Mouse (Mus musculus) intestine, embryonic 15.5 days (tissue): ENCODE measurements at regions not wholly inside any gene's neighbourhood (a gene's known extent, or its start where the extent isn't known, plus 50 kb on each side); places are given as distances from the start of the nearest gene placed in this dataset.

Experiments used
- ATAC-seq: fragments of 200-750 bp; cut with Nextera tagmentation; 2 replicates; pipeline ENCODE4 v1.8.0; 2017; ENCODE audit warnings: moderate TSS enrichment, moderate library complexity
- H3K27ac ChIP-seq: fragments of 300-500 bp; sonication (generic); 2 replicates; pipeline ENCODE4 v1.5.1; 2015; ENCODE audit warnings: mild to moderate bottlenecking, inconsistent platforms
- H3K27me3 ChIP-seq: fragments of 300-500 bp; sonication (generic); replicated peaks from 2 replicates; pipeline ENCODE4 v1.6.1; 2015; ENCODE audit warnings: inconsistent platforms
- H3K36me3 ChIP-seq: fragments of 300-500 bp; sonication (generic); 2 replicates; pipeline ENCODE4 v1.6.1; 2015; ENCODE audit warnings: inconsistent platforms
- H3K4me1 ChIP-seq: fragments of 300-500 bp; sonication (generic); replicated peaks from 2 replicates; pipeline ENCODE4 v1.6.1; 2015; ENCODE audit warnings: inconsistent platforms
- H3K4me2 ChIP-seq: fragments of 300-500 bp; sonication (generic); replicated peaks from 2 replicates; pipeline ENCODE4 v1.6.1; 2015; ENCODE audit warnings: mild to moderate bottlenecking, inconsistent platforms
- H3K4me3 ChIP-seq: fragments of 300-500 bp; sonication (generic); replicated peaks from 2 replicates; pipeline ENCODE4 v1.5.1; 2015; ENCODE audit warnings: inconsistent platforms
- H3K9ac ChIP-seq: fragments of 300-500 bp; sonication (generic); 2 replicates; pipeline ENCODE4 v1.6.1; 2015; ENCODE audit warnings: inconsistent platforms
- H3K9me3 ChIP-seq: fragments of 300-500 bp; sonication (generic); 2 replicates; pipeline ENCODE4 v1.6.1; 2016; ENCODE audit warnings: inconsistent platforms
- WGBS: fragments of 180-500 bp; shearing (Covaris S2); methylation state at CpG from one replicate; pipeline ENCODE4 v1.1.7; 2015; 5-methylcytosine and 5-hydroxymethylcytosine counted together

GRCm38 (mm10) chr1:88752332-88752731, 50.3 kb upstream of the Arl4c start:
- H3K27me3 ChIP-seq: no peaks in the 10 kb centered on the region
- WGBS: 4% methylated on average over 5 of the region's 5 CpGs
- no peak overlapping the region for H3K4me2 ChIP-seq
- no peak for ATAC-seq
- no peak overlapping the region for H3K4me3 ChIP-seq
- no peak overlapping the region for H3K9ac ChIP-seq
- no peak overlapping the region for H3K27ac ChIP-seq
- no peaks in the 10 kb centered on the region for H3K36me3 ChIP-seq
- 0 out of 2 replicates have a peak, but pooled peaks cover 2% of the 10 kb centered on the region for H3K4me1 ChIP-seq
- no peaks in the 10 kb centered on the region for H3K9me3 ChIP-seq

GRCm38 (mm10) chr1:88756658-88757057, 54.6 kb upstream of the Arl4c start:
- no peaks in the 10 kb centered on the region for H3K27me3 ChIP-seq
- WGBS: 83% methylated on average over 7 of the region's 7 CpGs
- H3K4me3 ChIP-seq: no peak overlapping the region
- peaks cover 8% of the 10 kb centered on the region for H3K4me1 ChIP-seq
- H3K4me2 ChIP-seq: no peak overlapping the region
- H3K36me3 ChIP-seq: no peaks in the 10 kb centered on the region
- no peak overlapping the region for H3K9ac ChIP-seq
- H3K27ac ChIP-seq: no peak overlapping the region
- ATAC-seq: no peak
- H3K9me3 ChIP-seq: no peaks in the 10 kb centered on the region

GRCm38 (mm10) chr1:88757162-88757561, 55.1 kb upstream of the Arl4c start:
- Histone ChIP-seq H3K9ac (no peak overlapping the region), H3K36me3 (no peaks in the 10 kb centered on the region), H3K9me3 (no peaks in the 10 kb centered on the region), H3K4me3 (no peak overlapping the region), H3K4me2 (no peak overlapping the region), H3K27me3 (no peaks in the 10 kb centered on the region), H3K4me1 (peaks cover 8% of the 10 kb centered on the region), H3K27ac (0 out of 2 replicates have a peak overlapping the region, but pooled peaks have one; percentile 9)
- ATAC-seq: no peak
- WGBS: 60% methylated on average over 7 of the region's 7 CpGs

- H3K27ac ChIP-seq: 0 out of 2 replicates have a peak overlapping the region, but pooled peaks have one; percentile 9
- 26% methylated on average over 3 of the region's 3 CpGs for WGBS
- 0 out of 2 replicates have a peak, but pooled peaks have one; percentile 28 for ATAC-seq
Measured at GRCm38 (mm10) chr1:88757746-88758145, 55.7 kb upstream of the Arl4c start.

GRCm38 (mm10) chr1:88760643-88761042, 58.6 kb upstream of the Arl4c start:
- no peak overlapping the region for H3K27ac ChIP-seq
- no peak overlapping the region for H3K4me3 ChIP-seq
- no peak overlapping the region for H3K9ac ChIP-seq
- peaks cover 8% of the 10 kb centered on the region for H3K4me1 ChIP-seq
- no peaks in the 10 kb centered on the region for H3K36me3 ChIP-seq
- no peak for ATAC-seq
- 66% methylated on average over 11 of the region's 11 CpGs for WGBS
- H3K4me2 ChIP-seq: no peak overlapping the region
- no peaks in the 10 kb centered on the region for H3K9me3 ChIP-seq
- no peaks in the 10 kb centered on the region for H3K27me3 ChIP-seq

More at GRCm38 (mm10) chr1:88757746-88758145, 55.7 kb upstream of the Arl4c start:
- H3K27me3 ChIP-seq: no peaks in the 10 kb centered on the region
- peaks cover 8% of the 10 kb centered on the region for H3K4me1 ChIP-seq
- no peaks in the 10 kb centered on the region for H3K36me3 ChIP-seq
- H3K9me3 ChIP-seq: no peaks in the 10 kb centered on the region
- H3K4me2 ChIP-seq: no peak overlapping the region
- no peak overlapping the region for H3K9ac ChIP-seq
- no peak overlapping the region for H3K4me3 ChIP-seq

- no peaks in the 10 kb centered on the region for H3K27me3 ChIP-seq
- H3K9me3 ChIP-seq: no peaks in the 10 kb centered on the region
- no peaks in the 10 kb centered on the region for H3K36me3 ChIP-seq
- peaks cover 8% of the 10 kb centered on the region for H3K4me1 ChIP-seq
- no peak overlapping the region for H3K9ac ChIP-seq
- no peak overlapping the region for H3K4me3 ChIP-seq
- ATAC-seq: no peak
- 73% methylated on average over 6 of the region's 6 CpGs for WGBS
- H3K4me2 ChIP-seq: no peak overlapping the region
- H3K27ac ChIP-seq: no peak overlapping the region
Measured at GRCm38 (mm10) chr1:88761121-88761520, 59.1 kb upstream of the Arl4c start.

GRCm38 (mm10) chr1:88763725-88764364, 61.8 kb upstream of the Arl4c start:
- Histone ChIP-seq H3K36me3 (no peaks in the 10 kb centered on the region), H3K4me1 (0 out of 2 replicates have a peak, but pooled peaks cover 2% of the 10 kb centered on the region), H3K27ac (no peak overlapping the region), H3K4me2 (no peak overlapping the region; the same call in 1 of the 2 replicates), H3K9me3 (no peaks in the 10 kb centered on the region), H3K9ac (no peak overlapping the region), H3K4me3 (no peak overlapping the region), H3K27me3 (no peaks in the 10 kb centered on the region)
- ATAC-seq: peak; percentile 80
- WGBS: 49% methylated on average over 6 of the region's 6 CpGs

GRCm38 (mm10) chr1:88764478-88764877, 62.5 kb upstream of the Arl4c start:
- ATAC-seq: no peak
- Histone ChIP-seq H3K9me3 (no peaks in the 10 kb centered on the region), H3K4me2 (no peak overlapping the region), H3K36me3 (no peaks in the 10 kb centered on the region), H3K27ac (no peak overlapping the region), H3K9ac (no peak overlapping the region), H3K4me3 (no peak overlapping the region), H3K4me1 (0 out of 2 replicates have a peak, but pooled peaks cover 2% of the 10 kb centered on the region), H3K27me3 (no peaks in the 10 kb centered on the region)
- WGBS: 86% methylated on average over 1 of the region's 1 CpGs

GRCm38 (mm10) chr1:88777009-88777408, 75.0 kb upstream of the Arl4c start:
- H3K9ac ChIP-seq: no peak overlapping the region
- H3K9me3 ChIP-seq: no peaks in the 10 kb centered on the region
- H3K27ac ChIP-seq: no peak overlapping the region
- ATAC-seq: no peak
- no peak overlapping the region for H3K4me3 ChIP-seq
- H3K36me3 ChIP-seq: no peaks in the 10 kb centered on the region
- WGBS: 94% methylated on average over 5 of the region's 5 CpGs
- no peaks in the 10 kb centered on the region for H3K4me1 ChIP-seq
- no peak overlapping the region for H3K4me2 ChIP-seq
- no peaks in the 10 kb centered on the region for H3K27me3 ChIP-seq

GRCm38 (mm10) chr1:88780262-88780661, 78.2 kb upstream of the Arl4c start:
- no peaks in the 10 kb centered on the region for H3K27me3 ChIP-seq
- H3K9ac ChIP-seq: no peak overlapping the region
- no peak overlapping the region for H3K27ac ChIP-seq
- no peaks in the 10 kb centered on the region for H3K36me3 ChIP-seq
- WGBS: 83% methylated on average over 4 of the region's 4 CpGs
- ATAC-seq: no peak
- no peaks in the 10 kb centered on the region for H3K4me1 ChIP-seq
- H3K4me2 ChIP-seq: no peak overlapping the region
- H3K9me3 ChIP-seq: no peaks in the 10 kb centered on the region
- no peak overlapping the region for H3K4me3 ChIP-seq

GRCm38 (mm10) chr1:88783083-88783482, 81.1 kb upstream of the Arl4c start:
- Histone ChIP-seq H3K9ac (no peak overlapping the region), H3K27me3 (no peaks in the 10 kb centered on the region), H3K4me2 (no peak overlapping the region), H3K27ac (no peak overlapping the region), H3K9me3 (no peaks in the 10 kb centered on the region), H3K4me3 (no peak overlapping the region), H3K4me1 (no peaks in the 10 kb centered on the region), H3K36me3 (no peaks in the 10 kb centered on the region)
- no peak for ATAC-seq
- WGBS: 70% methylated on average over 4 of the region's 4 CpGs

GRCm38 (mm10) chr1:88784866-88785620, 83.0 kb upstream of the Arl4c start:
- Histone ChIP-seq H3K27me3 (no peaks in the 10 kb centered on the region), H3K27ac (no peak overlapping the region), H3K4me2 (no peak overlapping the region), H3K9ac (no peak overlapping the region), H3K36me3 (no peaks in the 10 kb centered on the region), H3K4me3 (no peak overlapping the region), H3K9me3 (no peaks in the 10 kb centered on the region), H3K4me1 (no peaks in the 10 kb centered on the region)
- ATAC-seq: peak; percentile 81
- WGBS: 51% methylated on average over 4 of the region's 5 CpGs
